Mouse (Mus musculus) E14TG2a.4 (cell line): ENCODE results near the gene Lmx1b.

ENCODE experiments used
- CTCF ChIP-seq: conservative IDR thresholded peaks from 2 replicates; pipeline ENCODE4 v1.5.1; 2014; ENCODE audit warnings: low read length
- NANOG ChIP-seq: IDR thresholded peaks from 2 replicates; pipeline ENCODE4 v1.6.1; 2014; ENCODE audit warnings: borderline replicate concordance, low read length, mixed read lengths

- TF ChIP-seq CTCF (no peak), NANOG (no peak)
Observed at GRCm38 (mm10) chr2:33592931-33593555, 47.3 kb downstream of the Lmx1b start.
